Mouse (Mus musculus) megakaryocyte, embryonic 14.5 days (primary cell): Measurements from ENCODE around the gene Zfp207.

Source experiments
- FLI1 ChIP-seq: IDR thresholded peaks from 2 replicates; pipeline ENCODE4 v1.6.1; 2012; ENCODE audit warnings: low read length, inconsistent platforms, mixed read lengths
- GATA1 ChIP-seq: IDR thresholded peaks from 3 replicates; pipeline ENCODE4 v1.6.1; 2012; ENCODE audit warnings: mixed read lengths, low read length, inconsistent platforms, borderline replicate concordance

- no peak for TF ChIP-seq FLI1
- TF ChIP-seq GATA1: no peak
Measured at GRCm38 (mm10) chr11:80354832-80355231, 28.2 kb upstream of the Zfp207 start.
